Mouse (Mus musculus) liver, embryonic 14.5 days (tissue): Measurements from ENCODE around the gene Trp73.

Source experiments
- CTCF ChIP-seq: IDR thresholded peaks from 2 replicates; pipeline ENCODE4 v1.5.1; 2016; ENCODE audit warnings: antibody characterized with exemption, low read depth, control low read depth
- EP300 ChIP-seq: IDR thresholded peaks from 2 replicates; pipeline ENCODE4 v1.6.1; 2016; ENCODE audit warnings: antibody characterized with exemption, low read depth

GRCm38 (mm10) chr4:154086436-154086835, 53.6 kb downstream of the Trp73 start:
- TF ChIP-seq CTCF (no peak), EP300 (no peak)
